Mouse (Mus musculus) spleen, adult 2 months (tissue): ENCODE data around the gene Sipa1l2. TPM values are rescaled to one million over a fixed set of nuclear protein-coding genes. Genes with fewer than 3 reads are reported as not detected.

Experiments
- DNase-seq, 2 experiments: peaks; one replicate each; pipeline versions ENCODE4 v3.0.0 to v3.0.0-alpha.2; 2012 to 2021; ENCODE audit warnings: low spot score in 2 of 2, low read depth in 1 of 2
- H3K27ac ChIP-seq: fragments of 200-500 bp; 2 replicates; pipeline ENCODE4 v1.5.1; 2012; ENCODE audit warnings: low read length, inconsistent platforms; ENCODE audit not compliant: insufficient read depth
- H3K27me3 ChIP-seq: fragments of 200-500 bp; 2 replicates; pipeline ENCODE4 v1.6.1; 2012; ENCODE audit warnings: mild to moderate bottlenecking, moderate library complexity, low read length, inconsistent platforms; ENCODE audit not compliant: control insufficient read depth, insufficient read depth
- H3K36me3 ChIP-seq: fragments of 200-500 bp; 2 replicates; pipeline ENCODE4 v1.6.1; 2012; ENCODE audit warnings: mild to moderate bottlenecking, low read length, inconsistent platforms; ENCODE audit not compliant: control insufficient read depth, insufficient read depth
- H3K4me1 ChIP-seq: fragments of 200-500 bp; 2 replicates; pipeline ENCODE4 v1.6.1; 2011; ENCODE audit warnings: inconsistent platforms; ENCODE audit not compliant: control insufficient read depth, insufficient read depth, insufficient read length
- H3K4me3 ChIP-seq: fragments of 200-500 bp; 2 replicates; pipeline ENCODE4 v1.5.1; 2011; ENCODE audit warnings: mild to moderate bottlenecking, inconsistent platforms; ENCODE audit not compliant: insufficient read depth, insufficient read length; ENCODE audit errors: extremely low read depth
- CTCF ChIP-seq: fragments of 200-500 bp; IDR thresholded peaks from 2 replicates; pipeline ENCODE4 v1.5.1; 2011; ENCODE audit warnings: mild to moderate bottlenecking, inconsistent platforms; ENCODE audit not compliant: insufficient read depth, insufficient read length, insufficient replicate concordance; ENCODE audit errors: extremely low read depth
- POLR2A ChIP-seq: fragments of 200-500 bp; IDR thresholded peaks from 2 replicates; pipeline ENCODE4 v1.6.1; 2011; ENCODE audit warnings: low read depth, low read length, inconsistent platforms
- WGBS: fragments of 180-500 bp; shearing (Covaris S2); methylation state at CpG from one replicate; pipeline ENCODE4 v1.1.7; 2018; 5-methylcytosine and 5-hydroxymethylcytosine counted together
- polyA plus RNA-seq: library from polyadenylated mRNA; depleted of rRNA; stranded (reverse); fragments of >200 nt; gene quantifications from 2 replicates; pipeline ENCODE4 v1.2.3, GENCODE M21; 2012

Gene Sipa1l2
- polyA plus RNA-seq, 1 experiment = 9.7 TPM

DNA sequence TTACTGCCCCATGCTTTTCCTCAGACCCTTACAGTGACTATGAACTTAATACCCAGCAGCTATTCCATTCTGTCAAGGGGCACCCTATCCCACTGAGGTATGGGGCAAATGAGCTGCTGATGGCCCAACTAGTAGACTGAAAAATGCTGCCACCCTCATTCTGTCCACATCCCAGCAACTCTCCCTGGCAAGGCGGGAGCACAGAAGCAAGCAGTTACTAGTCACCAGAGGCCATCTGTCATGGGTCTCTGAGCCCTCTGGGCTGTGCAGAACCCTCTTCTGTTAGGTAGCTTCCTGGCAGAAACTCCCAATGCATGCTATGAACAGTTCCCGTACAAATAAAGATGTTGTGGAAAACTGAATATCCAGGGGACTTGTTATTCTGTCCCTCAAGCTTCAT lies 74.1 kb downstream of the Sipa1l2 start:
- Histone ChIP-seq H3K36me3 (peaks cover 5% of the 10 kb centered on the region; the same call in 1 of the 2 replicates), H3K4me1 (peaks cover 7% of the 10 kb centered on the region; the same call in 1 of the 2 replicates), H3K27ac (no peak overlapping the region), H3K27me3 (no peaks in the 10 kb centered on the region), H3K4me3 (no peak overlapping the region)
- DNase-seq = no peak
- WGBS = 88% methylated on average over 2 of the region's 2 CpGs
- no peak for TF ChIP-seq CTCF
- TF ChIP-seq POLR2A = no peak

DNA sequence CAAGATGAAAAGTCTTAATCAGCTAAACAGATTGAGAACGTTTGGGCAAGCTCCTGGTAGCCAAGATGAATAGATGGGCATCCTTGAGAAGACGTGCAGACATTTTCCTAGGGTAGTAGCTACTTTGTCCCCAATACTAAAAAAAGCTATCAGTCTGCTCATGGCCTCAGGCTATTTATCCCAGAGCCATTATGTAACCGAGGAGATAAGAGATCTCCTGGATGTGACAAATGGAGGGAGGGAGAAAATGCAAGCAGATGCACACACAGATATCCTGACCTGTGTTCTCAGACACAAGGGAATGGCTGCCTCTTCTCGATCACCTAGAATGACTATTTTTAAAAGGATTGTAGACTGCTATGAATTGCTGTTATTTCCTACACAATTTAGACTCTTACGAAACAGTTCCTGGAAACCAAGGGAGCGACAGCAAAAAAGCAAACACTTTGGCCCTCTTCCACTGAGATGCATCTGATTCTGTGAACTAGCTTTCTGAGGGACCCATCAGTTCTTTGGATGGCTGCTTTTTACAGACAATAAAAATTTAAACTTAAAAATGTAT lies 76.3 kb downstream of the Sipa1l2 start:
- peaks cover 3% of the 10 kb centered on the region; the same call in 1 of the 2 replicates for H3K4me1 ChIP-seq
- no peak overlapping the region for H3K27ac ChIP-seq
- WGBS = 76% methylated on average over 6 of the region's 6 CpGs
- H3K4me3 ChIP-seq = no peak overlapping the region
- TF ChIP-seq POLR2A = no peak
- TF ChIP-seq CTCF = no peak
- H3K27me3 ChIP-seq = no peaks in the 10 kb centered on the region
- peaks cover 5% of the 10 kb centered on the region; the same call in 1 of the 2 replicates for H3K36me3 ChIP-seq
- no peak for DNase-seq

DNA sequence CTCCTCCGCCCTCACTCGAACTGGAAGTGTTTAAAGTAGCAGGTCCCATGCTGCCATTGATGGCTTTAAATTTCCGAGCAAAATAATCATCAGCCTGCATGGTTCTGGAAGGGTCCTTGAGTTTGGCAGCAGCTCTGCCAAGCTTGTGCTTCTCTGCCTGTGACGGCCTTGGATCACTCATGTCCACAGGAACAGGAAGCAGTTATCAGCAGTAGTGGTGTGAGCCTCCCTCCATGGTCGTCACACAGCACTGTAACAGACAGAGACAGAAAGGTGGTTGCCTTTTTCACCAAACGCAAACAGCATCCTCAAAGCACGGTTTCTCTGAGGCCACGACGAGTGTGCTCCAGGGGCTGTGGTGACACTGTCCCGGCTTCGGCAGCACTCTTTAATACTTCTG lies 77.2 kb downstream of the Sipa1l2 start:
- Histone ChIP-seq H3K27me3 (no peaks in the 10 kb centered on the region), H3K36me3 (peaks cover 5% of the 10 kb centered on the region; the same call in 1 of the 2 replicates), H3K4me1 (no peaks in the 10 kb centered on the region), H3K4me3 (no peak overlapping the region), H3K27ac (no peak overlapping the region)
- no peak for DNase-seq
- WGBS = 87% methylated on average over 11 of the region's 11 CpGs
- TF ChIP-seq POLR2A = no peak
- no peak for TF ChIP-seq CTCF

DNA sequence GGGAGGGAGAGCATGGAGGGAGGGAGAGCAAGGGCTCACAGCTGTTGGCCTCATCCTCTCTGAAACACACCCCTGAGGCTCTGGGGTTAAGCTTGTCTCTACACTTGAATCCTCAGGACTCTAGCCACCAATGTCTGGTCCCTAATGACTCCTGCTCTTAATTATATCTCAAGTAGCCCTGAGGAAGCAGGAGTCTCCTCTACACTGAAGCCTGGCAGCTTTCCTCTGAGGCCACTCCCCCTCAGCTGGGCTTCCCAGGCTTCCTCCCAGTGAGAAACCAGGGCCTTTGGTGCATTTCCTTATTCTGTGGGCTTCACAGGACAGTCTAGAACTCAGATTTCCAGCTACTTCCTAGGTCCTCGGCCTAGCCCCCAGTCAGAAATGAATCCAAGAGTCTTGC lies 80.9 kb downstream of the Sipa1l2 start:
- WGBS = 52% methylated on average over 1 of the region's 1 CpGs
- Histone ChIP-seq H3K36me3 (peaks cover 5% of the 10 kb centered on the region; the same call in 1 of the 2 replicates), H3K27ac (no peak overlapping the region), H3K4me1 (no peaks in the 10 kb centered on the region; the same call in 1 of the 2 replicates), H3K4me3 (no peak overlapping the region), H3K27me3 (no peaks in the 10 kb centered on the region)
- DNase-seq = no peak
- TF ChIP-seq POLR2A (no peak), CTCF (no peak)

DNA sequence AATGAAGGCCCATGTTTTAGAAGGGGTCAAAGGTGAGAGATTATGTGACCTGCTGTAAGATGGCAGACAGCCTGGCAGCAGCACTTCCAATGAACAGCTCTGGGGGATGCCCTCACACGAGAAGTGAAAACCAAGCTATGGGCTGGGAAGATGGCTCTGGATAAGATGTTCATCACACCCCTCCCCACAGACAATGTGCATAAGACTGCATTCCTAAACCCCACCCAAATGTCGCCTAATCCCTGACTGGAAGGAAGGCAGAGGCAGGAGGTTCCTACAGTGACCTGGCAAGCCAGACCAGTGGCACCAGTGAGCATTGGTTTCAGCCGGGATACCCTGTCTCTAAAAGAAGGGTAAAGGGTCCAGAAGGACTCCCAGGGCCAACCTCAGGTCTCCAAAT lies 83.9 kb downstream of the Sipa1l2 start:
- peaks cover 5% of the 10 kb centered on the region for H3K36me3 ChIP-seq
- WGBS = 92% methylated on average over 3 of the region's 3 CpGs
- H3K27me3 ChIP-seq = no peaks in the 10 kb centered on the region
- no peak for TF ChIP-seq CTCF
- TF ChIP-seq POLR2A = no peak
- no peaks in the 10 kb centered on the region; the same call in 1 of the 2 replicates for H3K4me1 ChIP-seq
- no peak overlapping the region for H3K4me3 ChIP-seq
- DNase-seq = no peak
- H3K27ac ChIP-seq = no peak overlapping the region

DNA sequence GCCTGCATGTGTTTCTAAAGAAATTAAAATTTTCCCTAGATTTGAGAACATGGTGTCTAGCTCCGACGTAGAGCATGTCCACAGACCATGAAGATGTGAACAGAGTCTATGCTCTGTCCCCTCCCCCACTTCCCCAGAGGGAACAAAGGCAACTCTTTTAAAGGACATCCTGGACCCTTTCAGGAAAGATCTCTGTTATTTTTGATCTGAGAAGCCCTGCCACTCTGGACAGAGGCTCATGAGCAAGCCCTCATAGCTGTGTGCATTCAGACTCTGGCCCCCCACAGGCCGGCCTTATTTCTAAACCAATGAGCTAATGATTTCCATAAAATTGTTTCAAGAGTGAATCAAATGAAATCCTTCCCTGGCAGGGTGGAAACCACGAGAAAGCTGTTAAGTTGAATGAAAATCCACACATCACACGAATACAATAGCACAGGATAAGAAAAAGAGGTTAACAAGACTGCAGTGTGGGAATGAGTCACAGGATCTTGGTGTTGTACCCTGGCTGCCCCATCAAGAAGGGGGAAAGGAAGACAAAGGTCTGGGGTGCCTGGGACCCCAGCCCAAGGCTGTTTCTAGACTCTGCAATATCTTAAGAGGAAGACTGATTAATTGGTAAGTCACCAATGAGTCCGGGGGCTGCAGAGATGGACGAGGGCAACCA lies 84.9 kb downstream of the Sipa1l2 start:
- no peak for TF ChIP-seq CTCF
- TF ChIP-seq POLR2A = no peak
- no peaks in the 10 kb centered on the region; the same call in 1 of the 2 replicates for H3K4me1 ChIP-seq
- WGBS = 85% methylated on average over 7 of the region's 7 CpGs
- no peak overlapping the region for H3K27ac ChIP-seq
- no peaks in the 10 kb centered on the region for H3K27me3 ChIP-seq
- no peak overlapping the region for H3K4me3 ChIP-seq
- DNase-seq = no peak
- H3K36me3 ChIP-seq = peaks cover 9% of the 10 kb centered on the region
